Mouse (Mus musculus) heart, postnatal 36 days (tissue): Measurements from ENCODE around the gene Fam222b. TPM values are rescaled to one million over a fixed set of nuclear protein-coding genes. Genes with fewer than 3 reads are reported as not detected.
A peak's percentile ranks its signal among the peaks of the same experiment; 100 is the strongest.
"Not testable (repeated sequence)": the region's sequence is repeated elsewhere in the genome, so short reads cannot be mapped to it uniquely, and the experiment has no call there.

Experiments used
- DNase-seq, 2 experiments: peaks; one replicate each; pipeline ENCODE4 v3.0.0; 2021 to 2022
- intact Hi-C: fragments of 180-260 bp; cut with DNase I; formaldehyde crosslinking; loops from one replicate; pipeline ENCODE4 v1.15.1; 2025
- total RNA-seq, 2 experiments: library from RNA; stranded (reverse); gene quantifications; 2 replicates each; pipeline ENCODE4 v1.2.3; 2021

The Fam222b gene
- total RNA-seq, 2 experiments from 2014 or later, result 11.7 to 12.3 TPM

GRCm38 (mm10) chr11:78133915-78134314 is 39.5 kb downstream of the Fam222b start:
- no peak for DNase-seq
- intact Hi-C loops, result no loop called here

- intact Hi-C loops, result no loop called here
- DNase-seq, result no peak
Measured at GRCm38 (mm10) chr11:78134344-78134743, 39.9 kb downstream of the Fam222b start.

GRCm38 (mm10) chr11:78135314-78135713 is 40.9 kb downstream of the Fam222b start:
- intact Hi-C loops, result loop anchor here (5.0 kb wide), 1 partner anchor 33 kb away; no protein-coding TSS in a partner anchor
- DNase-seq, result not testable (repeated sequence)

- DNase-seq, result no peak
- intact Hi-C loops, result loop anchor here (5.0 kb wide), 1 partner anchor 34 kb away; no protein-coding TSS in a partner anchor
Measured at GRCm38 (mm10) chr11:78136132-78136531, 41.7 kb downstream of the Fam222b start.

- intact Hi-C loops, result loop anchor here (5.0 kb wide), 1 partner anchor 35 kb away; no protein-coding TSS in a partner anchor
- DNase-seq, result no peak
Measured at GRCm38 (mm10) chr11:78137584-78137983, 43.1 kb downstream of the Fam222b start.

- intact Hi-C loops, result loop anchor here (5.0 kb wide), 1 partner anchor 36 kb away; no protein-coding TSS in a partner anchor
- DNase-seq, result no peak
Measured at GRCm38 (mm10) chr11:78138023-78138422, 43.6 kb downstream of the Fam222b start.

- no peak for DNase-seq
- intact Hi-C loops, result no loop called here
Measured at GRCm38 (mm10) chr11:78140665-78141064, 46.2 kb downstream of the Fam222b start.

GRCm38 (mm10) chr11:78143520-78143919 is 49.1 kb downstream of the Fam222b start:
- intact Hi-C loops, result no loop called here

GRCm38 (mm10) chr11:78146168-78146567 is 51.7 kb downstream of the Fam222b start:
- no peak for DNase-seq
- intact Hi-C loops, result no loop called here

More at GRCm38 (mm10) chr11:78143520-78143919, 49.1 kb downstream of the Fam222b start:
- DNase-seq, result no peak

- DNase-seq, result no peak
- intact Hi-C loops, result no loop called here
Measured at GRCm38 (mm10) chr11:78146707-78147543, 52.5 kb downstream of the Fam222b start.

- intact Hi-C loops, result no loop called here
Measured at GRCm38 (mm10) chr11:78151161-78151560, 56.7 kb downstream of the Fam222b start.

GRCm38 (mm10) chr11:78152299-78153231 is 58.1 kb downstream of the Fam222b start:
- DNase-seq, result peak; percentile 70 to 71
- intact Hi-C loops, result no loop called here

More at GRCm38 (mm10) chr11:78151161-78151560, 56.7 kb downstream of the Fam222b start:
- DNase-seq, result peak in 1 of 2 experiments; percentile 31

GRCm38 (mm10) chr11:78153778-78154177 is 59.3 kb downstream of the Fam222b start:
- intact Hi-C loops, result no loop called here
- DNase-seq, result no peak

GRCm38 (mm10) chr11:78155674-78156073 is 61.2 kb downstream of the Fam222b start:
- intact Hi-C loops, result loop anchor here (5.0 kb wide), 1 partner anchor 53 kb away; no protein-coding TSS in a partner anchor
- no peak for DNase-seq

GRCm38 (mm10) chr11:78156156-78156699 is 61.8 kb downstream of the Fam222b start:
- intact Hi-C loops, result loop anchor here (5.0 kb wide), 1 partner anchor 54 kb away; no protein-coding TSS in a partner anchor

GRCm38 (mm10) chr11:78159096-78159495 is 64.6 kb downstream of the Fam222b start:
- intact Hi-C loops, result loop anchor here (2.0 to 5.0 kb wide), 2 partner anchors 18 to 57 kb away; partner anchors contain the start of genes Nek8 and Tlcd1
- peak; percentile 65 to 70 for DNase-seq

More at GRCm38 (mm10) chr11:78156156-78156699, 61.8 kb downstream of the Fam222b start:
- no peak for DNase-seq

- no peak for DNase-seq
- intact Hi-C loops, result loop anchor here (2.0 to 5.0 kb wide), 2 partner anchors 17 to 57 kb away; partner anchors contain the start of genes Nek8 and Tlcd1
Measured at GRCm38 (mm10) chr11:78159557-78159956, 65.1 kb downstream of the Fam222b start.

- no peak for DNase-seq
- intact Hi-C loops, result loop anchor here (5.0 kb wide), 2 partner anchors 78 to 98 kb away; partner anchors contain the start of gene Eral1
Measured at GRCm38 (mm10) chr11:78160171-78160570, 65.7 kb downstream of the Fam222b start.

- DNase-seq, result no peak
- intact Hi-C loops, result loop anchor here (5.0 kb wide), 2 partner anchors 78 to 98 kb away; partner anchors contain the start of gene Eral1
Measured at GRCm38 (mm10) chr11:78160675-78161074, 66.2 kb downstream of the Fam222b start.

- DNase-seq, result no peak
- intact Hi-C loops, result loop anchor here (5.0 kb wide), 2 partner anchors 79 to 99 kb away; partner anchors contain the start of gene Eral1
Measured at GRCm38 (mm10) chr11:78161169-78161568, 66.7 kb downstream of the Fam222b start.
